Mouse (Mus musculus) cerebellum, adult 2 months (tissue): ENCODE results near the gene Lingo2.

Experiments
- CTCF ChIP-seq: fragments of 200-500 bp; IDR thresholded peaks from 2 replicates; pipeline ENCODE4 v1.5.1; 2011; ENCODE audit warnings: low read depth, mild to moderate bottlenecking, control low read depth, low read length, moderate library complexity, borderline replicate concordance; ENCODE audit not compliant: insufficient read depth
- POLR2A ChIP-seq: fragments of 200-500 bp; IDR thresholded peaks from 2 replicates; pipeline ENCODE4 v1.6.1; 2011; ENCODE audit warnings: low read length, control low read depth, borderline replicate concordance; ENCODE audit not compliant: insufficient read depth

DNA sequence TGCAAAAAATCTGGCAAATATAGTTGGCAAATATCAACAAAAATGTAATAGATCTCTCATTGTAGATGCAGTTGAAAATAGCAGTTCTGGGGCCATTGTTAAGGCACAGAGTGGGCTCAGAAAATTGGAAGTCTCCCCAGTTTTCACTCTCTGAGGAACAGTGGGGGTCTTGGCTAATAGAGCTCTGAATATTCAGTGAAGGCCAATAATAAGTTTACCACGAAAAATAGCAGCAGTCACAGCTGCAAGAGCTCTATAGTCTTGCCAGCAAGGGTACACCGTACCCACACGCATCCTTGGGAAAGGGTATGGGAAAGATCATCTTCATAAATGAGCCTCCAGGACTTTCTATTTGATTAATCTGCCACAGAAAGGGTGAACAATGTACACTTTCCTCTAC, 375.3 kb downstream of the Lingo2 start:
- no peak for TF ChIP-seq CTCF
- no peak for TF ChIP-seq POLR2A
